Mouse (Mus musculus) lung, adult 2 months (tissue): ENCODE measurements around the gene Elp6.

Experiments
- CTCF ChIP-seq: fragments of 200-500 bp; IDR thresholded peaks from 2 replicates; pipeline ENCODE4 v1.5.1; 2011; ENCODE audit warnings: mild to moderate bottlenecking, low read length, control low read depth; ENCODE audit not compliant: insufficient read depth
- POLR2A ChIP-seq: fragments of 200-500 bp; IDR thresholded peaks from 2 replicates; pipeline ENCODE4 v1.6.1; 2011; ENCODE audit warnings: low read depth, mild to moderate bottlenecking, control low read depth, low read length, borderline replicate concordance; ENCODE audit errors: extremely low read depth

GRCm38 (mm10) chr9:110345057-110345739 lies 40.2 kb downstream of the Elp6 start:
- no peak for TF ChIP-seq CTCF
- TF ChIP-seq POLR2A, result no peak
